Mouse (Mus musculus) heart, adult 8-10 months (tissue): ENCODE results near the gene Slc16a7. TPM values are rescaled to one million over a fixed set of nuclear protein-coding genes. Genes with fewer than 3 reads are reported as not detected.

Experiments used
- DNase-seq: peaks from one replicate; pipeline ENCODE4 v3.0.0; 2022; ENCODE audit warnings: low spot score
- total RNA-seq, 4 experiments: library from RNA; stranded (reverse); gene quantifications; 2 replicates each; pipeline ENCODE4 v1.2.4; 2022

Gene Slc16a7
- 10 to 100 TPM in 2 of 4 experiments, 1 to 10 TPM in 2; 6.7 to 20.2 (median 13.1) TPM for total RNA-seq

- no peak for DNase-seq
Measured at GRCm38 (mm10) chr10:125388876-125389786, at the start of gene Slc16a7. Gene Slc16a7, minus strand, starts transcription at chr10:125389465.

DNA sequence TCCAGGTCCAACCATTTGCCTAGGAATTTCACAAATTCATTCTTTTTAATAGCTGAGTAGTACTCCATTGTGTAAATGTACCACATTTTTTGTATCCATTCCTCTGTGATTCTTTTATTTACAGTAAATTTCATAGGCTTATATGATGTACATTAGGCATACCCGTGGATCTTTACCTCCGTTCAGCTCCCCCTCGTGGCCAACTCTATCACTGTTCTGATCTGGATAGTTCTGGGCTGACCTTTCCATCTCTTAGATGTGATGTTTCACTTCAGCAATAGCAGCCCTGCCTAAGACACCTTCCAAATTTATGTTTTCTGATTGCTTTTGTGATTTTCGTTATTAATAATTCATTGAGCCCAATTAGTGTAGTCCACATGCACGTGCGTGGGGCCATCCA, 29.5 kb upstream of the Slc16a7 start:
- peak; percentile 4 for DNase-seq

GRCm38 (mm10) chr10:125399796-125400195, 10.5 kb upstream of the Slc16a7 start:
- DNase-seq: no peak

DNA sequence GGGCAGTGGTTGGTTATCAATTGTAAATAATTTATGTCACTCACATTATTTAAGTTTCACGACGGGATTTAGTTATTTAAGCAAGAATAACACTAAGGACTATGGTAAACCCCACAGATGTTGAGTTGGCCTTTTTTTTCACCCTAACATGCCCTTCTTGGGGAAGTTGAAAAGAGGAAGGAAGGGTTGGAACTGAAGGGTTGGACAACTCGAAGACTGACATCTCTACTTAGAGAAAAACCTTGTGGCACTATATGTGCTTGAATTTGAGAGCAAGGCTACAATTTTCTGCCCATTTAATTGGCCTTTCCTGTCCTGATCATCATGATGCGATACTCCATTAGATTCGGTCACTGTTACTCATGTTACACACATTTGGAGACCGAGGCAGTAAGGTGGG, 746 bp upstream of the Slc16a7 start:
- no peak for DNase-seq

GRCm38 (mm10) chr10:125388481-125388875, 787 bp downstream of the Slc16a7 start:
- no peak for DNase-seq

- DNase-seq: no peak
Measured at GRCm38 (mm10) chr10:125387782-125388415, 1.4 kb downstream of the Slc16a7 start.

GRCm38 (mm10) chr10:125375526-125375925, 13.7 kb downstream of the Slc16a7 start:
- no peak for DNase-seq

GRCm38 (mm10) chr10:125372666-125373065, 16.6 kb downstream of the Slc16a7 start:
- no peak for DNase-seq

DNA sequence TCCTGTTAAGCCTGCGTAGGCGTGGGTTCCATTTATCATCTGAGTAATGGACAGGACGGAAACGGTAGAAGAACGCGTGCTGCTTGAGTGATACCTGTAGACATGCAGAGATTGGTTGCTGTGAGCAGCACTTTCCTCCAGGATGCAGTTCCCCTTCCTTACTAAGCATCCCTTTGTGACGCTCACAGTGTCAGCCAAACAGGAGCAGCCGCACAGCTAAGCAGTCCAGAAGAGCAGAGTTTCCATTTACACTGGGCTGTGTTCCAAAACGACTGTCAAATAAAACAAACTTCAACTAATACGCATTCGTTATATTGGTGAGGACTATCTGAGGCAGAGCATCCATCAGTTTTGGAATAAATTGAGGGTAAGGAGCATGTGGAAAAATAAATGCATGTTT, 17.8 kb downstream of the Slc16a7 start:
- no peak for DNase-seq

DNA sequence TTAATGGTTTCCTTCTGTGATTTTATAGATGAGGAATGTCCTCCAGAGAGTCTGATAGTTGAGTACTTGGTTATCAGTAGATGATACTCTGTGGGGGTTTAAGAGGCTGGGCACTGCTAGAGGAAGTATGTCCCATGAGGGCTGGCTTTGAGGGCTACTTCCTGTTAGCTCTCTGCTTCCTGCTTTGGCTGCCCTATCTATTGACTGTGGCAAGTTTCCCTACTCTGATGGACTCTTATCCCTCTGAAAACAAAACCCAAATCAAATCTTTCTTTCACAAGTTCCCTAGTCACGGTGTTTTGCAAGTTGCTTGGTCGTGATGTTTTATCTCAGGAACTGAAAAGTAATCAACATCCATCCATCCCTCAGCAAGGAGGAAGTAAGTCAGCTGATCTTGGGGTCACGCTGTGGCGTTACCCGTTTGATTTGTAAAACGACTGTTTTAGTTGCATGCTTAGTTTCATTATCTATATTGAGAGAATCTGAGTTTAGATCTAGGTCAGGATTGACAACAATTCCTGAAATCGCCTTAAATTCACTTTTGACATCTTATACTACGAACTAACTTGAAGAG, 19.1 kb downstream of the Slc16a7 start:
- DNase-seq: peak; percentile 38

DNA sequence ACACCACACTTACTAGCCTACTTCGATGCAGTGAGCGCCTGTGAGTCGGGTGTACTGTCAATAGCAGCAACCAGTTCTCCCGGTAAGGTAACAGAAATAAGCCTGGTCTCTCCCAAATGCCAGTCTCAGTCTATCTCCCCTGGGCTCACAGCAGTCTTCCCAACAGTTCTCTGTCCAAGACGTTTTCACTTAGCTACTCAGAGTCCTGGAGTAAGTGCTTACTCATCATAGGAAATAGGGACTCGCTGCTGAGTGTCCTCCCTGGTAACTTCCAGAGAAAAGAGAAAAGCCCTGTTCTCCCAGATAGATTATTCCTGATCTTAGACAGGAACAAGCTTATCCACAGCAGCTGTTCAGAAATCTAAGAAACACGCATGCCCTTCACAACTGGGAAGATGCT, 30.8 kb downstream of the Slc16a7 start:
- DNase-seq: no peak

- no peak for DNase-seq
Measured at GRCm38 (mm10) chr10:125352805-125353204, 36.5 kb downstream of the Slc16a7 start.

- no peak for DNase-seq
Measured at GRCm38 (mm10) chr10:125348171-125348570, 41.1 kb downstream of the Slc16a7 start.

DNA sequence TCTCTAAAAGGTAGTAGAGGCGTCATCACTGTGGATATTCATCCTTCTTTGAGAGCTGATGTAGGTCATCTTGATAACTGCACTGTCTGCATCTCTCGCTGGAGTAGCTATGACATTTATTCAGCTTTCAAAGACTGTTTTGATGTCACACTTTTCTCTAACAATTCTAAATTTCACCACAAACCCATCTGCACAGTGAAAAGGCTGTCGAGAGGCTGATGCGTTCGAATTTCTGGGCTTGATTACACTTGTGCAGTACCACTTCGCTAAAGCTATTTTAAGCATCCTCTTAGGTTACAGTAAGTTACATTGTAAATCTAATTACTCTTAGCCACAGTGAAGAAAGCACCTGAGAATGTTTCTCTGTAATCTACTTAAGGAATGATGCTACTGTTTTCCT, 42.1 kb downstream of the Slc16a7 start:
- no peak for DNase-seq

DNA sequence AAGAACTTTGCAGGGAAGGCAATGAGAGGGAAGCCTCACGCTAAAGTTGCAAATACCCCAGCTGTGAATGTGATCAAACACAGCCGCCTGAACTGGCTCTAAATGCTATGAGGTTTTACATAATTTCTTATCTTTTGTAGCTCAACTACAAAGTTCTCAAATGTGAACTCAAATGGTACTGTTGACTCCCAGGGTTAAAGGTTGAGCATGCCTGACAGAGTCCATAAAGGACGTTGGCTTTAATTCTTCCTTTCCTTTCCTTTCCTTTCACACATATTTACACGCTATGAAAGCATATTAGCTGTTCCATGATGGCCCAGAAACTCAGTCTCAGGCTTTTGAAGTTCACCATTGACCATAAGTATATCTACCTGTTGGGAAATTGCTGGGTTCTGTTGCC, 42.9 kb downstream of the Slc16a7 start:
- no peak for DNase-seq

GRCm38 (mm10) chr10:125345583-125345982, 43.7 kb downstream of the Slc16a7 start:
- DNase-seq: peak; percentile 6

DNA sequence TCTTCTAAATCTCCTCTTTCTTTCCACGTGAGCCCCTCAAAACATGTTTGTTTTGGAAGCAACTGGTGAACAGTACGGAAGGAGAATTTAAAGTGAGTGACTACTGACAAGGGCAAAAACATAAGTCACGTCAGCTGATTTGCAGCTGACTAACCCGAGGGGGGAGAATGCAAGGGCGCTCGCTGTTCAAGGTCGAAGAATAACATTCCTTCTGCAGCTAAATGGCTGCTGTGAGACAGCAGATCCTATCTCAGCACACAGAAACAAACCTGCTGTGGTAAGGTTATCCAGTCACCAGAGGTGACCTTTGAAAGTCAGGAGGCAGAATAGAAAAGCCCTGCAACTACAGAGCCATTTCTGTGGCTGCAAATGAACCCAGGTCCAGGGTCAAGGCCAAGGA, 47.1 kb downstream of the Slc16a7 start:
- DNase-seq: peak; percentile 23

GRCm38 (mm10) chr10:125333799-125334198, 55.5 kb downstream of the Slc16a7 start:
- DNase-seq: no peak

GRCm38 (mm10) chr10:125331334-125331733, 57.9 kb downstream of the Slc16a7 start:
- no peak for DNase-seq

GRCm38 (mm10) chr10:125328331-125329063, 60.8 kb downstream of the Slc16a7 start:
- no peak for DNase-seq

DNA sequence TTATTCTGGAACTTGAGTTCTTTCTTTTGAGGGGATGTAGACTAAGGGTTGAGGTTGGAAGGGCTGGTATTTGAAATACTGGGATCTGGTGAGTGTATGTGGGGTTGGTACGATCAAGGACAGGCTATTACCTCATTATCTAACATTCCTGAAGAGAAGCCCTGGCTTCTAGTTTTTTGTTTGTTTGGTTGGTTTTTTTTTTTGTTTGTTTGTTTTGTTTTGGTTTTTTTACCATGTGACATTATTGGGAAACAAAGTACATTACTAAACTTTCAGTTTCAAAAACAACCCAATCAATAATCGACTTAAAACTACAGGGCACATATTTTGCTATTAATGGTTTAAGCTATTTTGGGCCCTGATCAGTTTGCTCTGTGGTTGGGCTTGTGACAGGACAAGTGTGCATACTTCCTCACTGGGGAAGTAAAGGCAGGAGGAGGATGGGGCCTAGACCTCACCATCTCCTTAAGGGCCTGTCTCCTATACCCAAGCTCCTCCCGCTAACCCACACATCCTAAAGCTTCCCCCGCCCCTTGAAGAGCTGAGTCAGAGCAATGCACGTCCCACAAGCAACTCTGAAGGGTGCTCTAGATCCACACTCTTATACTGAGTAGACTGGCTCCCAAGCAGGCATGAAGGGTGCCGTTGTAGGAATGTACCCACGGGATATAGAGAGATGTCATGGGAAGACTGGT, 64.2 kb downstream of the Slc16a7 start:
- DNase-seq: no peak
